ENCODE assay signal across 29 mouse cellular contexts in the genomic region with DNA sequence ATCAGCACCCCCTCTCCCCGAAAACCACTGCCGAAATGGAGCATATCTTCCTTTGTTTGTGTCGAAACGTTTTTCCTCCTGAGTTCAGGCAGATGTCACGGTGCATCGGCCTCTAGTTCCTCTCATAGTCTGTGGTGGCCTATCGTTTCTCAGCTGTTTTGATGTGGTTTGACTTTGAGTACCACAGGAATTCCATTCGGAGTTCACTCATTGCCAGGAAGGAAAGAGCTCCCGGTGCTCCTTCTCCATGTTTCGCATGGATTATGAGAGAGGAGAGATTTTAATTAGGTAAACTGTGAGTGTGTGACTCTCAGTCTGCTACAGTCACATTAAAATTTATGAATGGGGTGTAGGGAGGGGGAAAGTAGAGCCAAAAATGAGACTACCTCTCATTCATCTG. TPM values are rescaled to one million over a fixed set of nuclear protein-coding genes. Genes with fewer than 3 reads are reported as not detected.
A peak's percentile ranks its signal among the peaks of the same experiment; 100 is the strongest.
DNase-seq lines count a peak whose midpoint lies in the region; ATAC-seq and TF ChIP-seq lines count a peak whose summit lies in the region.
"Had no signal": no experiment of that assay in that cellular context is flagged by ENCODE, and none has a peak within 500 bp of the region (broad histone marks: within the 10 kb centered on the region; RNA-seq: fewer than 3 reads in every experiment).

No protein-coding gene starts in this region.

- H3K27ac ChIP-seq in cortical plate, adult 2 months (ENCODE audit: insufficient read depth, low read length), result 0 out of 2 replicates have a peak overlapping the region, but pooled peaks have one; percentile 35
- H3K27ac ChIP-seq in embryonic facial prominence, embryonic 14.5 days (replicated peaks; ENCODE audit: low read depth, low read length), result no peak overlapping the region
- H3K27ac ChIP-seq: embryonic facial prominence, embryonic 13.5 days; forebrain, embryonic 10.5 days; forebrain, embryonic 12.5 days had no signal

- H3K9me3 ChIP-seq in embryonic facial prominence, embryonic 14.5 days (ENCODE audit: control insufficient read depth, low read length), result no peaks in the 10 kb centered on the region
- H3K9me3 ChIP-seq: embryonic facial prominence, embryonic 13.5 days; forebrain, embryonic 10.5 days; forebrain, embryonic 12.5 days; G1E had no signal

- no peak overlapping the region for H3K9ac ChIP-seq in embryonic facial prominence, embryonic 14.5 days (ENCODE audit: low read depth, low read length)
- H3K9ac ChIP-seq: embryonic facial prominence, embryonic 13.5 days; forebrain, embryonic 12.5 days had no signal

- no peaks in the 10 kb centered on the region for H3K4me1 ChIP-seq in cortical plate, adult 2 months (ENCODE audit: control insufficient read depth, insufficient read depth, low read length)
- peaks cover 19% of the 10 kb centered on the region for H3K4me1 ChIP-seq in embryonic facial prominence, embryonic 14.5 days (ENCODE audit: control insufficient read depth, insufficient read depth, low read length)

- no peak overlapping the region for H3K4me3 ChIP-seq in cortical plate, adult 2 months (ENCODE audit: insufficient read depth, low read length)
- H3K4me3 ChIP-seq in embryonic facial prominence, embryonic 14.5 days (ENCODE audit: low read depth, low read length), result no peak overlapping the region
- H3K4me3 ChIP-seq: embryonic facial prominence, embryonic 13.5 days; erythroblast, embryonic 14.5 days; forebrain, embryonic 10.5 days; forebrain, embryonic 12.5 days had no signal

- H3K27me3 ChIP-seq in embryonic facial prominence, embryonic 14.5 days (replicated peaks; ENCODE audit: control insufficient read depth, insufficient read depth, low read length), result no peaks in the 10 kb centered on the region
- H3K27me3 ChIP-seq: CH12.LX; embryonic facial prominence, embryonic 13.5 days; forebrain, embryonic 12.5 days had no signal

- no peak for TF ChIP-seq CTCF in cortical plate, adult 2 months (IDR thresholded peaks at IDR 0.05; ENCODE audit: extremely low read depth, insufficient read depth, low read length)

- no peak for TF ChIP-seq POLR2A in cortical plate, adult 2 months (IDR thresholded peaks at IDR 0.05; ENCODE audit: extremely low read depth, insufficient read depth, low read length)

- DNase-seq in 3T3-L1 (ENCODE audit: low read depth, low spot score), result peak; percentile 19
- peak; percentile 86 for DNase-seq in Muller cell, postnatal 12 days (ENCODE audit: inconsistent ontology term)
- DNase-seq in embryonic facial prominence, embryonic 14.5 days (ENCODE audit: low spot score), result peak; percentile 63
- DNase-seq in left cerebral cortex, adult 9 months (ENCODE audit: low spot score in 2 of 2), result no peak
- no peak for DNase-seq in right cerebral cortex, postnatal 14 days
- no peak for DNase-seq in ovary, adult 18-20 months (ENCODE audit: low spot score)
- DNase-seq: adrenal gland, adult 2 months; adrenal gland, postnatal 10 days; adrenal gland, postnatal 25 days; B cell, adult 2 months; cerebellum, adult 11 months; cerebellum, adult 18-20 months; cerebellum, adult 8-10 months; cerebellum, adult 9-11 months; cerebellum, postnatal 14 days; cerebellum, postnatal 36 days had no signal

- H3K36me3 ChIP-seq in embryonic facial prominence, embryonic 14.5 days (ENCODE audit: control insufficient read depth, insufficient read depth, low read length), result no peaks in the 10 kb centered on the region
- H3K36me3 ChIP-seq: embryonic facial prominence, embryonic 13.5 days; forebrain, embryonic 10.5 days; forebrain, embryonic 12.5 days; G1E had no signal

- WGBS in embryonic facial prominence, embryonic 14.5 days, result 50% methylated on average over 10 of the region's 10 CpGs

- H3K4me2 ChIP-seq in embryonic facial prominence, embryonic 14.5 days (ENCODE audit: low read depth, low read length), result no peak overlapping the region
- H3K4me2 ChIP-seq: embryonic facial prominence, embryonic 13.5 days; forebrain, embryonic 12.5 days had no signal

- no peak for ATAC-seq in embryonic facial prominence, embryonic 14.5 days (ENCODE audit: low read depth)
- ATAC-seq in megakaryocyte progenitor cell, adult 5-6 weeks (replicated peaks; ENCODE audit: poor library complexity), result no peak
- ATAC-seq: activated CD4-positive, CD25-positive, alpha-beta regulatory T cell, adult 4 months; CD4-positive, CD25-positive, alpha-beta regulatory T cell, adult 4 months; forebrain, embryonic 14.5 days; forebrain, embryonic 16.5 days had no signal

RNA-seq across cellular contexts. Expression of gene Cldn11, which starts 10.3 kb away (rescaled TPM):
- polyA plus RNA-seq in cortical plate, adult 2 months (2012; rRNA removed), result 267 and 352 TPM in 2 replicates
- polyA plus RNA-seq in embryonic facial prominence, embryonic 14.5 days (2014; fragmentation: Nextera tagmentation; extraction: Ambion mirVana), result 59.9 and 65.7 TPM in 2 replicates
- total RNA-seq in megakaryocyte progenitor cell, adult 5-6 weeks (2015), result not detected in 2 replicates
- not detected in 2 replicates for total RNA-seq in megakaryocyte progenitor cell, adult 5-6 weeks (2017)
- total RNA-seq: CH12.LX; common myeloid progenitor, adult 5-6 weeks; G1E had no signal
- polyA plus RNA-seq: activated CD4-positive, CD25-positive, alpha-beta regulatory T cell, adult 4 months; CD4-positive, CD25-positive, alpha-beta regulatory T cell, adult 4 months; erythroblast, embryonic 14.5 days; G1E had no signal

Comparison
In these comparisons a context has a peak if more than half of its experiments do, and no peak if none do; other contexts are left out.
1. DNase-seq: peak in 3T3-L1 (single experiment), Muller cell, postnatal 12 days (single experiment) and embryonic facial prominence, embryonic 14.5 days (single experiment); none in left cerebral cortex, adult 9 months (0 of 2), right cerebral cortex, postnatal 14 days (single experiment) and ovary, adult 18-20 months (single experiment).